Mouse (Mus musculus): ENCODE results near the gene Cd99l2.

DNA sequence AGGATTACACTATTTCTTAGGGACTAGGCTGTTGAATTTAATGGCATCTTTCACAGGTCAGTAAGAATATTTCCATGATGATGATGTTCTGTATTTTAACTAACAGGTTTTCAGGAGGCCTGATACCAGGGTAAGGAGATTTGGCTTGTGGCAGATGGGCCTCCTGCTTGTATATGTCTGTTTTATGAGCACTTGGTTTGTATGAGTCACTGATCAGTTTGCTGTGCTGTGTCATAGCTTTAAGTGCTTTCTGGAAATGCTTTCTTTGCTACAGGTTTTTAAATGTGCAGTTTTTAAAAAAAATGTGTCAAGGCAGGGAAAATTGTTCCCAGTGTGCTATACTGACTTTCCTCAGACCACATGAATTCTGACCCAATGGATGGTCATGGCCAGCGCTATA is 115.9 kb downstream of the Cd99l2 start:
- TF ChIP-seq CTCF (IDR thresholded peaks at IDR 0.05; ENCODE audit: control insufficient read depth, insufficient read depth, insufficient replicate concordance, low read depth, low read length) (no peak), POLR2A (IDR thresholded peaks at IDR 0.05; ENCODE audit: control insufficient read depth, low read depth, low read length) (no peak)
